Comparison of ENCODE assay signal across 8 mouse cellular contexts in the genomic region with DNA sequence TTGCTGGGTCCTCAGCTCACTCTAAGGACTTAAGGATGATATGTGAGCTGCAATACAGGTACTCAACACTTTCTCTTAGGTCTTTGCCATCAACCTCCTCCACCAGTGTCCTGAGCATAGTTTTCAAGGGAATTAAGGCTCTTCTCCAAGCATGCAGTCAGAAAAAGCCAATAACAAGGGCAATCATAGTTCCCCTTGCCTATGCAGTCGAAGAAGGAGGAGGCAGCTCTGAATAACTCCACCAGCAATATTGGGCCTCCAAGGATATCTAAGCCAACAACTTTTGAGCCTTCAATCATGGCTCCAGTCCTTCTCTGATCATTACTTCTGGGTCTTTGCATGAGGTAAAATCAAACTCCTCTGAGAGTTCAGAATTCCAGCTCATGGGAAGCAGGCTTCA.
DNase-seq lines count a peak whose midpoint lies in the region; ATAC-seq and TF ChIP-seq lines count a peak whose summit lies in the region.
"Not testable (repeated sequence)": the region's sequence is repeated elsewhere in the genome, so short reads cannot be mapped to it uniquely, and the experiment has no call there.

No protein-coding gene starts in this region.

- not testable (repeated sequence) for TF ChIP-seq EP300 in lung, postnatal 0 days (IDR thresholded peaks at IDR 0.05)

- 60% methylated on average over 1 of the region's 1 CpGs for WGBS in lung, postnatal 0 days

- not testable (repeated sequence) for ATAC-seq in lung, postnatal 0 days

- not testable (repeated sequence) for TF ChIP-seq CTCF in lung, postnatal 0 days (IDR thresholded peaks at IDR 0.05)

- not testable (repeated sequence) for H3K4me2 ChIP-seq in lung, postnatal 0 days (replicated peaks; ENCODE audit: low read depth, low read length)

- not testable (repeated sequence) for H3K27ac ChIP-seq in lung, postnatal 0 days (ENCODE audit: low read length)

- not testable (repeated sequence) for H3K4me3 ChIP-seq in lung, postnatal 0 days (ENCODE audit: low read depth, low read length)

- not testable (repeated sequence) for H3K9me3 ChIP-seq in lung, postnatal 0 days (ENCODE audit: low read length)

- intact Hi-C loops in heart, postnatal 10 days (cut with DNase I), result not testable (repeated sequence)

- H3K4me1 ChIP-seq in lung, postnatal 0 days (ENCODE audit: insufficient read depth, low read depth, low read length), result not testable (repeated sequence)

- H3K36me3 ChIP-seq in lung, postnatal 0 days (ENCODE audit: insufficient read depth, low read length), result not testable (repeated sequence)

- not testable (repeated sequence) for H3K9ac ChIP-seq in lung, postnatal 0 days (replicated peaks; ENCODE audit: low read depth)

- not testable (repeated sequence) for H3K27me3 ChIP-seq in lung, postnatal 0 days (replicated peaks; ENCODE audit: insufficient read depth, low read length)

- peak; percentile 6 to 8 for DNase-seq in CD8-positive naive resting alpha-beta T cell, adult 2 months (ENCODE audit: low read depth in 2 of 2, low spot score in 2 of 2)
- DNase-seq in forelimb bud, embryonic 11.5 days (ENCODE audit: low read depth, low spot score), result peak; percentile 0
- DNase-seq in heart, postnatal 10 days, result peak; percentile 0 to 2
- peak; percentile 3 for DNase-seq in kidney, postnatal 10 days
- peak; percentile 4 for DNase-seq in lung, postnatal 0 days (ENCODE audit: low spot score)
- DNase-seq in spleen, adult 12 weeks (ENCODE audit: low spot score), result peak; percentile 14
- DNase-seq in thymus, postnatal 0 days (ENCODE audit: low spot score), result peak; percentile 1
- DNase-seq in urinary bladder, postnatal 36 days (ENCODE audit: low spot score in 2 of 2), result peak; percentile 1 to 18
